Mouse (Mus musculus): Measurements from ENCODE around the gene Serpinb8. TPM values are rescaled to one million over a fixed set of nuclear protein-coding genes. Genes with fewer than 3 reads are reported as not detected.

Gene Serpinb8
- polyA plus RNA-seq, 1 experiment: 1.5 TPM

DNA sequence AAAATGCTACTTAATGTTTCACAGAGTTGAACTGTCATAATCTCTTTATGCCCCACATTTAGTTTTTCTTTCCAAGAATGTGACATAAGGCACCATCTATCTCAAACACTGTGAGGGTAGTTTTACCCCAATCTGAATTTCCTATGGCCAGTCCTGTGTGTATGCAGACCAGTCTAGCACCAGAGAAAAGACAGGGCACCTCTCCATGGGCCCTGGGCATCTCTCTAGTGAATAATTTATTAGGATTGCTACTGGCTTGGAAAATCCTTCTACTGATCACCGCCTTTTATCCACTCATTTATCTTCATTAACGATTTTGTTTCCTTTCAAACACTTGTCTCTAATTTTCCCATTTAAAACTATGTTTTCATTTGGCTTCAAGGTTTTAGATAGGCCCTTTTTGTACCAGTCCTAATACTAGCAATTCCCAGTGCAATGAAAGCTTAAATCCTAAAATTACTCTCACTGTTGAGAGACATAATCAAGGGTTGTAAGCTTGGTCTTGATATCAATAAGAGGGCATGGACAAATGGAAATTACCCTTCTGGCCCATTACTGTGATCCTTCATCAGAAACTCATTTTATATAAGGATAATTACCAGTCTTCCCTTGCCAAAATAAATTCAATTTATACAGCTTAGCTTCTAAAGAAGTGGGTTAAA is 52.8 kb downstream of the Serpinb8 start:
- DNase-seq (ENCODE audit: low read depth): no peak

DNA sequence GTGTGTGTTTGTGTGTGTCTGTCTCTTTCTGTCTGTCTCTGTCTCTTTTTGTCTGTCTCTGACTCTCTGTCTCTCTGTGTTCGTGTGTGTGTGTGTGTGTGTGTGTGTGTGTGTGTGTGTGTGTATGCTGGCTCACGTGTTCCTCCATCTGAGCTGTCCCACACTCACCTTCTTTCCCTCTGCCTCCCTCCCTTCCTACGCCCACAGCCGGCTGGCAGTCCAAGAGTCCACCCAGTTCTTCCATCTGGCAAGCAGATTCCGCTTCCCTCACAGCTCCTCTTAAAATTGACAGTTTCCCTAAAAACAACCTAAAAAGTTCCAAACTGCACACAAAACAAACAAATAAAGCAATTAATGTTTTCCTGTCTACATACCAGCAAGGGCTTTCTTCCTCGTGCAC is 55.3 kb downstream of the Serpinb8 start:
- DNase-seq (ENCODE audit: low read depth): no peak

DNA sequence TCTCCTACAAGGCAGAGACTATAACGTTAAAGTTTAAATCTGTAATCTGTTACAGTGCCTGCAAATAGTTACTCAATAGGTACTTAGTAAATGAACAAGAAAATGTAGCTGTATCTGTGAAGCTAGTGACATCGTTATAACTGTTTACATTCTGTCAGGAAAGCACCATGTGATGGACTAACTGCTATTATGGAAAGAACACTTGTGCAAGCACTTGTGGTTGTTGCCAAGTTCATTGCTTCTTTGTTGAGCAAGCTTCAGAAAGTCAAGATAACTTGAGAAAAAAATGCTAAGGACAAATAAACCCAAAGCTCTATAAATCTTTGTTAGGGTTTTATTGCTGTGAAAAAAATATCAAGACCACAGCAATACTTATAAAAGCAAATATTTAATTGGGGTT is 67.9 kb downstream of the Serpinb8 start:
- peak; percentile 31 for DNase-seq (ENCODE audit: low read depth)

Other genes starting within 250 kb of the Serpinb8 start
- gene Serpinb11, start 228.8 kb upstream of the Serpinb8 start, polyA plus RNA-seq (2012; rRNA removed): not detected in 2 replicates
- not detected in 2 replicates for gene Serpinb7, start 190.4 kb upstream of the Serpinb8 start, polyA plus RNA-seq (2012; rRNA removed)
- 0.23 and 0.47 TPM in 2 replicates for gene Serpinb2, start 78.6 kb upstream of the Serpinb8 start, polyA plus RNA-seq (2012; rRNA removed)